Mouse (Mus musculus) midbrain, embryonic 13.5 days (tissue): ENCODE measurements around the gene Itpr2. TPM values are rescaled to one million over a fixed set of nuclear protein-coding genes. Genes with fewer than 3 reads are reported as not detected.

Experiments
- ATAC-seq: fragments of 200-750 bp; cut with Nextera tagmentation; 2 replicates; pipeline ENCODE4 v1.8.0; 2017; ENCODE audit warnings: mild to moderate bottlenecking, moderate TSS enrichment, moderate library complexity
- H3K27ac ChIP-seq: fragments of 300-500 bp; sonication (generic); 2 replicates; pipeline ENCODE4 v1.5.1; 2015; ENCODE audit warnings: inconsistent platforms, mild to moderate bottlenecking, moderate library complexity
- H3K27me3 ChIP-seq: fragments of 300-500 bp; sonication (generic); 2 replicates; pipeline ENCODE4 v1.6.1; 2015; ENCODE audit warnings: mild to moderate bottlenecking, inconsistent platforms
- H3K36me3 ChIP-seq: fragments of 300-500 bp; sonication (generic); 2 replicates; pipeline ENCODE4 v1.6.1; 2015; ENCODE audit warnings: mild to moderate bottlenecking, inconsistent platforms
- H3K4me1 ChIP-seq: fragments of 300-500 bp; sonication (generic); replicated peaks from 2 replicates; pipeline ENCODE4 v1.6.1; 2015; ENCODE audit warnings: inconsistent platforms
- H3K4me2 ChIP-seq: fragments of 300-500 bp; sonication (generic); replicated peaks from 2 replicates; pipeline ENCODE4 v1.6.1; 2015; ENCODE audit warnings: moderate library complexity, mild to moderate bottlenecking, inconsistent platforms
- H3K4me3 ChIP-seq: fragments of 300-500 bp; sonication (generic); replicated peaks from 2 replicates; pipeline ENCODE4 v1.5.1; 2015; ENCODE audit warnings: mild to moderate bottlenecking, inconsistent platforms
- H3K9ac ChIP-seq: fragments of 300-500 bp; sonication (generic); replicated peaks from 2 replicates; pipeline ENCODE4 v1.6.1; 2015; ENCODE audit warnings: mild to moderate bottlenecking, inconsistent platforms
- H3K9me3 ChIP-seq: fragments of 300-500 bp; sonication (generic); 2 replicates; pipeline ENCODE4 v1.6.1; 2016; ENCODE audit warnings: mild to moderate bottlenecking, inconsistent platforms
- WGBS: fragments of 180-500 bp; shearing (Covaris S2); methylation state at CpG from one replicate; pipeline ENCODE4 v1.1.7; 2015; 5-methylcytosine and 5-hydroxymethylcytosine counted together
- polyA plus RNA-seq: library from polyadenylated mRNA; unstranded; fragments of >200 nt; fragmentation: Nextera tagmentation; extraction: Ambion mirVana; gene quantifications from 2 replicates; pipeline ENCODE4 v1.2.1, GENCODE M21; 2015

Gene Itpr2
- polyA plus RNA-seq, 1 experiment from 2014 or later = 4.5 TPM

DNA sequence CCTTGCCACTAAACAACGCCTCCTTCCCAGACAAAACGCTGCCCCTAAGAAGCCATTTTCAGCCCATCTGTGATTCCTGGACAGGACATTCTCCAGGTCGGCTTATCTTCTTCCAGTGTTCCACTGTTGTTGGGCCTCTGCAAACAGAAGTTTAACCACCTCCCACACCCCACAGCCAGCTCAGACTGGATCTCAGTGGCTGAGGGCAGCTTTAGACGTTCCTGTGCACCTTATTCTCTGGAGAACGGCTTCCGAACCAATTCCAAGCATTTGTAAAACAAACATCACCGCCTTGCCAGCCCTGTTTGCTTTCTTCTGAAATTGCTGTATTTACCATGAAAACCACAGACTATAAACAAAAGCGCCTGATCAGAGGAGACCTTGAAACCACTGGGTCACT is 41.1 kb downstream of the Itpr2 start:
- Histone ChIP-seq H3K4me2 (no peak overlapping the region), H3K27ac (no peak overlapping the region), H3K4me3 (no peak overlapping the region), H3K27me3 (no peaks in the 10 kb centered on the region), H3K9ac (no peak overlapping the region), H3K4me1 (peaks cover 9% of the 10 kb centered on the region), H3K36me3 (no peaks in the 10 kb centered on the region), H3K9me3 (no peaks in the 10 kb centered on the region)
- 86% methylated on average over 8 of the region's 8 CpGs for WGBS
- ATAC-seq = no peak

GRCm38 (mm10) chr6:146458436-146458835 is 43.6 kb downstream of the Itpr2 start:
- Histone ChIP-seq H3K36me3 (no peaks in the 10 kb centered on the region), H3K4me2 (no peak overlapping the region), H3K27ac (no peak overlapping the region), H3K4me1 (peaks cover 9% of the 10 kb centered on the region), H3K27me3 (no peaks in the 10 kb centered on the region), H3K4me3 (no peak overlapping the region), H3K9me3 (no peaks in the 10 kb centered on the region), H3K9ac (no peak overlapping the region)
- WGBS = 19% methylated on average over 5 of the region's 5 CpGs
- no peak for ATAC-seq

DNA sequence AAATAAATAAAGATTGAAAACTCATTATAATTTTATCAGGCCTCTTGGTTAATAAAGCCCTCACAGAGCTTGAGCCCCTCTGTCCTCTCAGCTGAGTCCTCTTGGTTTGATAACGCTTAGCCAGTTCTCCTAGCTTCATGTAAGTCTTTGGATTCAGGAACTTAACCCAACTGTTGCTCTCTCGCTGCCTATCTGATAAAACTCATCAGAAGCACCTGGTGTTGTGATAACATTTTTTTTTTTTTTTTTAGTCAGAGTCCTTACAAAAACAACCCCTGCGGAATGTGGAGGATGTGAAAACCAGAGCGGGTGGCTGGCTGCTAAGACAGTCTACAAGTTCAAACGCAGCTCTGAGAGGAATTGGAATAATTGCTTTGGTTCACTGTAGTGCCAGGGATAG is 45.3 kb downstream of the Itpr2 start:
- no peaks in the 10 kb centered on the region for H3K9me3 ChIP-seq
- WGBS = 93% methylated on average over 5 of the region's 5 CpGs
- H3K27ac ChIP-seq = no peak overlapping the region
- H3K4me3 ChIP-seq = no peak overlapping the region
- no peak overlapping the region for H3K9ac ChIP-seq
- H3K27me3 ChIP-seq = no peaks in the 10 kb centered on the region
- no peaks in the 10 kb centered on the region for H3K36me3 ChIP-seq
- H3K4me1 ChIP-seq = peaks cover 9% of the 10 kb centered on the region
- no peak for ATAC-seq
- H3K4me2 ChIP-seq = no peak overlapping the region

GRCm38 (mm10) chr6:146454520-146455511 is 47.2 kb downstream of the Itpr2 start:
- no peak overlapping the region for H3K9ac ChIP-seq
- H3K27me3 ChIP-seq = no peaks in the 10 kb centered on the region
- no peak overlapping the region for H3K27ac ChIP-seq
- H3K9me3 ChIP-seq = no peaks in the 10 kb centered on the region
- no peaks in the 10 kb centered on the region for H3K36me3 ChIP-seq
- no peak overlapping the region for H3K4me3 ChIP-seq
- H3K4me2 ChIP-seq = no peak overlapping the region
- 89% methylated on average over 10 of the region's 10 CpGs for WGBS
- peaks cover 9% of the 10 kb centered on the region for H3K4me1 ChIP-seq
- ATAC-seq = no peak

DNA sequence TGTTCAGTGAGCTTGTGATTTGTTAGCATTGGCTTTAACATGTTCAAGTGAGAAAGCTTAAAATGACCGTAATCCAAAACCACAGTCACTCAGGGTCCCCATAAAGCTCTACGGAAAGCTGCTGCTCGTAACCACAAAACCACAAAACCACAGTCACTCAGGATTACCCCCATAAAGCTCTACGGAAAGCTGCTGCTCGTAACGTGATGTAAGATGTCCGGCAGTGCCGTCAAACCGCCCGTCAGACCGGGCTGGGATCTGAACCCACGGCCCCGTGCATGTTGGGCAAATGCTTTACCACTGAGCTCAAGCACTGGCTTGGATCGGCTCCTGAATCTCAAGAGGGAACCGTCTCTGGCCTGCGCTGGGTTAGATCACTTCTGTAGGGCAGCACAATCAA is 49.5 kb downstream of the Itpr2 start:
- Histone ChIP-seq H3K9ac (no peak overlapping the region), H3K27ac (no peak overlapping the region), H3K4me3 (no peak overlapping the region), H3K27me3 (no peaks in the 10 kb centered on the region), H3K9me3 (no peaks in the 10 kb centered on the region), H3K4me1 (no peaks in the 10 kb centered on the region), H3K36me3 (no peaks in the 10 kb centered on the region), H3K4me2 (no peak overlapping the region)
- 93% methylated on average over 16 of the region's 16 CpGs for WGBS
- no peak for ATAC-seq

GRCm38 (mm10) chr6:146446032-146446704 is 55.9 kb downstream of the Itpr2 start:
- 90% methylated on average over 11 of the region's 11 CpGs for WGBS
- H3K9ac ChIP-seq = no peak overlapping the region
- no peaks in the 10 kb centered on the region for H3K36me3 ChIP-seq
- no peak overlapping the region for H3K27ac ChIP-seq
- no peaks in the 10 kb centered on the region for H3K9me3 ChIP-seq
- H3K4me3 ChIP-seq = no peak overlapping the region
- ATAC-seq = 0 out of 2 replicates have a peak, but pooled peaks have one; percentile 43
- H3K27me3 ChIP-seq = no peaks in the 10 kb centered on the region
- H3K4me2 ChIP-seq = no peak overlapping the region
- H3K4me1 ChIP-seq = no peaks in the 10 kb centered on the region

- Histone ChIP-seq H3K9ac (no peak overlapping the region), H3K9me3 (no peaks in the 10 kb centered on the region), H3K4me1 (0 out of 2 replicates have a peak, but pooled peaks cover 3% of the 10 kb centered on the region), H3K4me2 (no peak overlapping the region), H3K27me3 (no peaks in the 10 kb centered on the region), H3K4me3 (no peak overlapping the region), H3K27ac (no peak overlapping the region), H3K36me3 (no peaks in the 10 kb centered on the region)
- WGBS = 56% methylated on average over 2 of the region's 2 CpGs
- ATAC-seq = no peak
These were observed 62.2 kb downstream of the Itpr2 start for GRCm38 (mm10) chr6:146439826-146440225.

GRCm38 (mm10) chr6:146439071-146439818 is 62.8 kb downstream of the Itpr2 start:
- Histone ChIP-seq H3K36me3 (no peaks in the 10 kb centered on the region), H3K9me3 (no peaks in the 10 kb centered on the region), H3K9ac (no peak overlapping the region), H3K4me1 (0 out of 2 replicates have a peak, but pooled peaks cover 3% of the 10 kb centered on the region), H3K27me3 (no peaks in the 10 kb centered on the region), H3K4me2 (no peak overlapping the region), H3K4me3 (no peak overlapping the region), H3K27ac (no peak overlapping the region)
- no peak for ATAC-seq
- 78% methylated on average over 10 of the region's 10 CpGs for WGBS

DNA sequence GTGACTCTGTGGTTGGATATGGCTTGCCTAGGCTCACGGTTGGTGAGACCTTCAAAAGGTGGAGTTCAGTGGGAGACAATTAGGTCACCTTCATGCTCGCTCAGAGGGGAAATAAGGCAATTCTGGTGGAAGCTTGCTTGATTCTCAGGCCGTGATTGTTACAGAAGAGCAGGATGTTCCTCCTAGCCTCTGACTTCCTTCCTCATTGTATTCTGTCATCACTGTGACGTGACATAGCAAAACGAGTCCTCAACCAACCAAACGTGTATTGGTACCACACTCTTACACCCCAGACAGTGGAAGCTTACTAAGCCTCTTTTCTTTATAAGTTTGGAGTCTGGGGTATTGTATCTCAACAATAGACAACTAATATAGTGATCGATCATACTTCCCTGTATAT is 64.0 kb downstream of the Itpr2 start:
- no peak for ATAC-seq
- Histone ChIP-seq H3K9me3 (no peaks in the 10 kb centered on the region), H3K4me1 (0 out of 2 replicates have a peak, but pooled peaks cover 3% of the 10 kb centered on the region), H3K36me3 (no peaks in the 10 kb centered on the region), H3K9ac (no peak overlapping the region), H3K4me3 (no peak overlapping the region), H3K4me2 (no peak overlapping the region), H3K27me3 (no peaks in the 10 kb centered on the region), H3K27ac (no peak overlapping the region; the same call in 1 of the 2 replicates)
- WGBS = 79% methylated on average over 7 of the region's 7 CpGs

GRCm38 (mm10) chr6:146436916-146437496 is 65.0 kb downstream of the Itpr2 start:
- WGBS = 49% methylated on average over 12 of the region's 12 CpGs

DNA sequence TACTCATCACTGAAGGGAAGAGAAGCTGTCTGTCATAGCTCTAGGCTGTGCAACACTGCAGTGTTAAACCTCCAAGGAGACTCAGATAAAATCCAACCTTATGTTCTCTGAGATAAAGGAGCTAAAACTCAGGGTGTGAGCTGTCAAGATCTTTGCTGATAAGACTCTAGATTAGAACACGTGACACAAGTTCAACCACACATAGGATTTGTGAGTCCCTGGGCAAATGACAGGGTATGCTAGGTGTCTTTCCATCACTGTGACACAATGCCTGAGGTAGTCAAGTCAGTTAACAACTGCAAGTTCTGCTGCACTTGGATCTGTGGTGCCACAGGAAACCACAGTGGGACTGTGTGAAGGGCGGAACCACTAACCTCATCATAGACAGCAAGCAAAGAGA is 67.8 kb downstream of the Itpr2 start:
- Histone ChIP-seq H3K4me3 (no peak overlapping the region), H3K4me1 (0 out of 2 replicates have a peak, but pooled peaks cover 3% of the 10 kb centered on the region), H3K36me3 (no peaks in the 10 kb centered on the region), H3K27me3 (no peaks in the 10 kb centered on the region), H3K9ac (no peak overlapping the region), H3K4me2 (no peak overlapping the region), H3K27ac (no peak overlapping the region), H3K9me3 (no peaks in the 10 kb centered on the region)
- 97% methylated on average over 2 of the region's 2 CpGs for WGBS
- ATAC-seq = no peak

More at GRCm38 (mm10) chr6:146436916-146437496, 65.0 kb downstream of the Itpr2 start:
- Histone ChIP-seq H3K27me3 (no peaks in the 10 kb centered on the region), H3K27ac (peak overlapping the region; percentile 58; the same call in 1 of the 2 replicates), H3K4me2 (no peak overlapping the region), H3K9ac (no peak overlapping the region), H3K9me3 (no peaks in the 10 kb centered on the region), H3K36me3 (no peaks in the 10 kb centered on the region), H3K4me3 (no peak overlapping the region), H3K4me1 (0 out of 2 replicates have a peak, but pooled peaks cover 3% of the 10 kb centered on the region)
- peak; percentile 84 for ATAC-seq
